Mouse (Mus musculus): ENCODE results near the gene Gm5592.
"Not testable (repeated sequence)": the region's sequence is repeated elsewhere in the genome, so short reads cannot be mapped to it uniquely, and the experiment has no call there.

Gene Gm5592

DNA sequence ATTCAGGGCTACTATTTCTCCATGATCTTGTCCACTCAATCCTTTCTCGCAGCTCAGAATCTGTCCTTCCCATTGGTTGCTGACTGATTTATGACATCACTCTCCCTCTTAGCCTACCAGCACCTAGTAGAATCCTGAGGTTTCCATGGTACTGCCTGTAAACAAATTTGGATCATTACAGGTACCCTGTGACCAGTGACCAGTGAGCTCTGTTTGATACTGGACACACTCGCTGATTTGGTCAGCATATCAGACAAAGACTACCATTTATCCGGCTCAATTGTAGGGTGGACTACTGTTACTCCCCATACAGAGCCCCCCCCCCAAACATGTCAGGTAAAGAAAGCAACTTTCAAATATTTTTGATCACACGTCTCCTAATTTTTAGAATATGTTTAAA is at the start of gene Gm5592:
Gm5592 (plus strand) TSS at position 301 of the 400 bp plus-strand sequence.
- not testable (repeated sequence) for DNase-seq (ENCODE audit: low spot score)

- not testable (repeated sequence) for DNase-seq (ENCODE audit: low spot score)
Observed at GRCm38 (mm10) chr7:41155806-41156205, 2.2 kb downstream of the Gm5592 start.

GRCm38 (mm10) chr7:41157879-41158278 is 4.2 kb downstream of the Gm5592 start:
- not testable (repeated sequence) for DNase-seq (ENCODE audit: low spot score)

DNA sequence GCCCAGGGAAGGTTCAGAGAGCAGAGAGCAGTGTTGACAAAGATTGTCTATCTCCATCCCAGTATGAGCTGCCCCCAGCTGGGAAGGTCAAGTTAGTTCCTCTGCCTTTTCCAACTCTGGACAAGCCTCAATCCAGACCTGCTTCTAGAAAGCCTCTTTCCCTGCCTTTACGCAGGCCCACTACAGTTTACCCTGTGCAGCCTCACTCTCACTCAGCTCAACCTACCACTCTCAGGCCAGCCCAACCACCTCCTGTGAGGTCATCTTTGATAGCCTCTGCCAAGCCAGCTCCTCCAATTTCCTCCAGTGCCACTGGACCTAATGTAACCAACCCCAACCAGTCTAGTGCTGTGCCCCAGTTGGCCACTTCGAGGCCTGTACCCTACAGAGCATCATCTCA is 4.9 kb downstream of the Gm5592 start:
- DNase-seq (ENCODE audit: low spot score) = not testable (repeated sequence)

- peak; percentile 32 for DNase-seq (ENCODE audit: low spot score)
Observed at GRCm38 (mm10) chr7:41193671-41194070, 40.0 kb downstream of the Gm5592 start.

Measured in testis, postnatal 14 days (tissue).